Mouse (Mus musculus) kidney, adult 9 months (tissue): Measurements from ENCODE around the gene Prima1.

Experiments
- DNase-seq: peaks from one replicate; pipeline ENCODE4 v3.0.0; 2022

Prima1 gene

GRCm38 (mm10) chr12:103215877-103216610, 25.9 kb downstream of the Prima1 start:
- DNase-seq: peak; percentile 35

GRCm38 (mm10) chr12:103214797-103215196, 27.2 kb downstream of the Prima1 start:
- no peak for DNase-seq

GRCm38 (mm10) chr12:103214270-103214669, 27.7 kb downstream of the Prima1 start:
- peak; percentile 28 for DNase-seq

GRCm38 (mm10) chr12:103213591-103213990, 28.4 kb downstream of the Prima1 start:
- no peak for DNase-seq

GRCm38 (mm10) chr12:103211078-103211477, 30.9 kb downstream of the Prima1 start:
- DNase-seq: no peak

- DNase-seq: no peak
Measured at GRCm38 (mm10) chr12:103209581-103209980, 32.4 kb downstream of the Prima1 start.

GRCm38 (mm10) chr12:103205561-103205960, 36.4 kb downstream of the Prima1 start:
- DNase-seq: no peak

GRCm38 (mm10) chr12:103202592-103203544, 39.1 kb downstream of the Prima1 start:
- DNase-seq: peak; percentile 16

GRCm38 (mm10) chr12:103192996-103193395, 49.0 kb downstream of the Prima1 start:
- no peak for DNase-seq

GRCm38 (mm10) chr12:103189771-103190170, 52.2 kb downstream of the Prima1 start:
- no peak for DNase-seq

- no peak for DNase-seq
Measured at GRCm38 (mm10) chr12:103188223-103188622, 53.7 kb downstream of the Prima1 start.

GRCm38 (mm10) chr12:103187020-103187419, 54.9 kb downstream of the Prima1 start:
- DNase-seq: no peak

- no peak for DNase-seq
Measured at GRCm38 (mm10) chr12:103183057-103183456, 58.9 kb downstream of the Prima1 start.

GRCm38 (mm10) chr12:103168892-103169291, 73.1 kb downstream of the Prima1 start:
- no peak for DNase-seq

GRCm38 (mm10) chr12:103164101-103165030, 77.6 kb downstream of the Prima1 start:
- DNase-seq: no peak

- no peak for DNase-seq
Measured at GRCm38 (mm10) chr12:103163596-103163995, 78.4 kb downstream of the Prima1 start.

GRCm38 (mm10) chr12:103160721-103161120, 81.2 kb downstream of the Prima1 start:
- no peak for DNase-seq

GRCm38 (mm10) chr12:103159016-103159415, 82.9 kb downstream of the Prima1 start:
- DNase-seq: no peak

- DNase-seq: no peak
Measured at GRCm38 (mm10) chr12:103157129-103157910, 84.6 kb downstream of the Prima1 start.

GRCm38 (mm10) chr12:103155406-103155805, 86.5 kb downstream of the Prima1 start:
- no peak for DNase-seq

- no peak for DNase-seq
Measured at GRCm38 (mm10) chr12:103154927-103155326, 87.0 kb downstream of the Prima1 start.

- DNase-seq: no peak
Measured at GRCm38 (mm10) chr12:103150247-103150646, 91.7 kb downstream of the Prima1 start.
